Mouse (Mus musculus) olfactory bulb, adult 2 months (tissue): Measurements from ENCODE around the gene Gm36864. TPM values are rescaled to one million over a fixed set of nuclear protein-coding genes. Genes with fewer than 3 reads are reported as not detected.
"Not testable (repeated sequence)": the region's sequence is repeated elsewhere in the genome, so short reads cannot be mapped to it uniquely, and the experiment has no call there.

Experiments used
- H3K27ac ChIP-seq: fragments of 200-500 bp; 2 replicates; pipeline ENCODE4 v1.5.1; 2012; ENCODE audit warnings: low read depth, low read length; ENCODE audit not compliant: insufficient read depth
- H3K4me1 ChIP-seq: fragments of 200-500 bp; 2 replicates; pipeline ENCODE4 v1.6.1; 2012; ENCODE audit warnings: low read length; ENCODE audit not compliant: control insufficient read depth, insufficient read depth
- H3K4me3 ChIP-seq: fragments of 200-500 bp; 2 replicates; pipeline ENCODE4 v1.5.1; 2012; ENCODE audit warnings: mild to moderate bottlenecking, low read depth, low read length, moderate library complexity; ENCODE audit not compliant: insufficient read depth
- CTCF ChIP-seq: fragments of 200-500 bp; IDR thresholded peaks from 2 replicates; pipeline ENCODE4 v1.5.1; 2012; ENCODE audit warnings: low read depth, mild to moderate bottlenecking, low read length, moderate library complexity; ENCODE audit not compliant: insufficient read depth
- POLR2A ChIP-seq: fragments of 200-500 bp; IDR thresholded peaks from 2 replicates; pipeline ENCODE4 v1.6.1; 2012; ENCODE audit warnings: mild to moderate bottlenecking, low read depth, low read length, moderate library complexity; ENCODE audit not compliant: insufficient read depth
- WGBS: fragments of 180-500 bp; shearing (Covaris S2); methylation state at CpG from one replicate; pipeline ENCODE4 v1.1.7; 2018; 5-methylcytosine and 5-hydroxymethylcytosine counted together
- polyA plus RNA-seq: library from polyadenylated mRNA; stranded (reverse); fragments of >200 nt; gene quantifications from 2 replicates; pipeline ENCODE4 v1.2.4, GENCODE M21; 2012; ENCODE audit warnings: low replicate concordance; ENCODE audit not compliant: missing spikeins, insufficient read depth, insufficient read length

Gene Gm36864
- polyA plus RNA-seq: not detected in 2 replicates

DNA sequence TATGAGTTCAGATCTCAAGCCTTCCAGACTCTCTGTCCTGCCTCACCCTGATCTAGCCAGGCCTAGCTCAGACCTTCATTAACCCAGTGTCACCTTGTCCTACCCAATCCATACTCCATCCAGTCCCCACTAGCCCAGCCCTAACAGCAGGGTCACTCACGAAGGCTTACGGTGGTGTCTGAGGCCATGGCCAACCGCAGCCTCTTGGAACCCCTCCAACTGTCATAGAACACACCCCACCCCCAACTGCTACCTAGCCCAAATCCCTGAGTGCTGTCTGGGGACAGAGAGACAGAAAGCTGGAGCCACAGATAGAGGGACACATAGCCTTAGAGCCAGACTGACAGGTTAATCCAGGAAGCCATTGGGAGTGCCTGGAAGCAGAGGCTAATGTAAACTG is at the start of gene Gm36864:
Gene Gm36864 (plus strand): TSS at position 269 of the 400 bp plus-strand sequence.
- TF ChIP-seq POLR2A: no peak
- no peak for TF ChIP-seq CTCF
- Histone ChIP-seq H3K4me3 (no peak within 1 kb of the TSS), H3K27ac (no peak within 1 kb of the TSS), H3K4me1 (no peaks in the 10 kb centered on the region)
- 71% methylated on average over 3 of the region's 3 CpGs for WGBS

DNA sequence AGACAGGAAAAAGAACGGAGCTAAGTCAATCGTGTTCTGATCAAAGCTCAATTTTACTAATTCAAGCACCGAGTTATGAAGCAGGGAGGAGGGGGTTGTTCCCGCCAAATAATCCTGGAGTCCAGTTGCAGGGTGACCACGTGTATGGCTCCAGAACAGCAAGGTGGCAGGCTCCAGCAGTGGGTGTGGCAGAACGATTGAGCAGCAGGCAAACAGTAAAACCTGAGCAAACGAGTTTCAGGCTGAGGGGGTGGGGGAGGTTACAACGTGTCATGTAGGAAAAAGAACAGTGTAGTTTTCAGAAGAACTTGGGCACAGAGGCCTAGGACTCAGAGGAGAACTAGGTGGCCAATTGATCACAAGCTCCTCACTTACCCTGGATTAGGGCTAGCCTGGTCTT is 49.5 kb upstream of the Gm36864 start:
- WGBS: 64% methylated on average over 8 of the region's 8 CpGs
- H3K27ac ChIP-seq, H3K4me1 ChIP-seq, H3K4me3 ChIP-seq: not testable (repeated sequence)

DNA sequence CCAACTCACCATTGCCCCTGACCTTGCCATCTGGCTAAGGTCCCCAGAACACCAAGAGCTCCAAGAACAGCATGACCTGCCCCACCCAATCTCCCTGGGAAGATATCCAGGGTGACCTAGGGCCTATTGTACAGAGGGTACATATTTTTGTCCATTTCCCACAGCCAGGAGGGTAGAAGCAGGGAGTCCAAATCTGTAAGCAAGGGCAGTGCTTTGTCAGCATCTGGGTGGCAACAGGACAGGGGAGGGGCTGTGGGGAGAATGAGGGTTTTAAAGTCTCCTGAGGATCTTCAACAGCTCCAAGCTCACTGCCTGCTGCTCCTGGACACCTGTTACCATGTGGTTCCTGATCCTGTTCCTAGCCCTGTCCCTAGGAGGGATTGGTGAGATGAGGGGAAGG is 48.0 kb upstream of the Gm36864 start, which contains the start of gene Klk1b24:
Gene Klk1b24 (plus strand): TSS at position 301 of the 400 bp plus-strand sequence.
- H3K27ac ChIP-seq, H3K4me1 ChIP-seq, H3K4me3 ChIP-seq: not testable (repeated sequence)

- not testable (repeated sequence) for H3K4me1 ChIP-seq, H3K27ac ChIP-seq, H3K4me3 ChIP-seq
- 100% methylated on average over 1 of the region's 1 CpGs for WGBS
Observed at GRCm38 (mm10) chr7:44193466-44193865, 42.5 kb upstream of the Gm36864 start.

- WGBS: 69% methylated on average over 3 of the region's 3 CpGs
Observed at GRCm38 (mm10) chr7:44197891-44198290, 38.1 kb upstream of the Gm36864 start, which contains the start of gene Klk1b3. Gene Klk1b3 (plus strand): TSS chr7:44198191.

DNA sequence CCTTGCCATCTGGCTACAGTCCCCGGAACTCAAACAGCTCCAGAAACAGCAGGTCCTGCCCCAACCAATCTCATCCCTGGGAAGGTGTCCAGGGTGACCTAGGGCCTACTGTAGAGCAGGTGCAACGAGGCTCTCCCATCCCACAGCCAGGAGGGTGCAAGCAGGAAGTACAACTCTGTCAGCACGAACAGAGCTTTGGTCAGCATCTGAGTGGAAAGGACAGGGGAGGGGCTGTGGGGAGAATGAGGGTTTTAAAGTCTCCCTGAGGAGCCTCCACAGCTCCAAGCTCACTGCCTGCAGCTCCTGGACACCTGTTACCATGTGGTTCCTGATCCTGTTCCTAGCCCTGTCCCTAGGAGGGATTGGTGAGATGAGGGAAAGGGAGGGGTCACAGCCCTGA is 28.8 kb upstream of the Gm36864 start, which contains the start of gene Klk1b4:
Gene Klk1b4 (plus strand): TSS at position 301 of the 400 bp plus-strand sequence.
- not testable (repeated sequence) for H3K4me3 ChIP-seq, H3K27ac ChIP-seq, H3K4me1 ChIP-seq
- 49% methylated on average over 3 of the region's 3 CpGs for WGBS

More at GRCm38 (mm10) chr7:44197891-44198290, 38.1 kb upstream of the Gm36864 start, which contains the start of gene Klk1b3:
- Histone ChIP-seq H3K4me1 (no peaks in the 10 kb centered on the region), H3K4me3 (no peak within 1 kb of the TSS), H3K27ac (no peak within 1 kb of the TSS)
- no peak for TF ChIP-seq POLR2A
- TF ChIP-seq CTCF: no peak

DNA sequence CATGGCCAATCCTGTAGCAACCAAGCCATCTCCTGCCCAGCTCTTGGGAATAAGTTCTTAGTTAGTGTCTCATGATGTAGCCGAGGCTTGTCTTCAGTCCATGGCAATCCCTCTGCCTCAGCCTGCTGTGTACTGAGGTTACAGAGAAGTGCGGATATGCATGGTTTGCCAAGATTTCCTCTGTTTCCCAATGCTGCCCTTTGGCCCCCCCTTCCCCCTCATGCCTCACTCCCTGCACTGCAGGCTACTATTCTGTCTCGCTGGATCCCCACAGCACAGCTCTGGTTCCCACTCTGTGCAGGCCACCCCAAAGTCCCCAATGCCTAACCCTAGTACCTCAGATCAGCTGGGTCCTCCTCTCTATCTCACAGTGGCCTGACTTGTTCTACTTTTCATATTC is 27.7 kb upstream of the Gm36864 start:
- TF ChIP-seq CTCF (no peak), POLR2A (no peak)
- no peak overlapping the region for H3K4me3 ChIP-seq
- H3K27ac ChIP-seq: no peak overlapping the region
- H3K4me1 ChIP-seq: no peaks in the 10 kb centered on the region
- 87% methylated on average over 3 of the region's 3 CpGs for WGBS

DNA sequence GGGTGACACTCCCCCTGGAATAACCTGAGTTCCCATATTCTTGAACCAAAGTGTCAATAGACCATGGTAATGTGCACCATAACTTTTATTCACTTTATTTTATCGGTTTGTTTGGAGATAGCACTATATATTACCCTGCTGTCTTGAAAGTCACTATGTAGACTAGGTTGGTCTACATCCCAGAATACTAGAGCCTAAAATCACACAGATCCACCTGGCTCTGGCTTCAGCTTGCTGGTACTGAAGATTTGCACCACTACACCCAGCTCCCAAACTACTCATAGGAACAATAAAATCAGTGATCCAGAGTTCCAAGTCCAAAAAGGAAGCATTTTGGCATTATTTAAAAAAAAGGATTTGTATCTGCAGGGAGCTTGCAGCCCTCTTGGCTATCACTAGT is 20.3 kb upstream of the Gm36864 start, which contains the start of gene Klk1b5:
Gene Klk1b5 (plus strand): TSS at position 301 of the 400 bp plus-strand sequence.
- 78% methylated on average over 1 of the region's 1 CpGs for WGBS
- Histone ChIP-seq H3K4me3 (no peak within 1 kb of the TSS), H3K4me1 (no peaks in the 10 kb centered on the region), H3K27ac (no peak within 1 kb of the TSS)
- TF ChIP-seq CTCF (no peak), POLR2A (no peak)

- WGBS: 75% methylated on average over 10 of the region's 10 CpGs
- not testable (repeated sequence) for H3K27ac ChIP-seq, H3K4me3 ChIP-seq, H3K4me1 ChIP-seq
Observed at GRCm38 (mm10) chr7:44221601-44222000, 14.4 kb upstream of the Gm36864 start.

GRCm38 (mm10) chr7:44222335-44222734 is 13.6 kb upstream of the Gm36864 start:
- not testable (repeated sequence) for H3K4me1 ChIP-seq, H3K27ac ChIP-seq
- whole genome bisulfite sequencing: 77% methylated on average over 6 of the region's 6 CpGs

More at GRCm38 (mm10) chr7:44222335-44222734, 13.6 kb upstream of the Gm36864 start:
- not testable (repeated sequence) for H3K4me3 ChIP-seq
